Mouse (Mus musculus) lung, adult 18-20 months (tissue): ENCODE results near the gene Carmil1.
A peak's percentile ranks its signal among the peaks of the same experiment; 100 is the strongest.

Experiments
- DNase-seq, 2 experiments: peaks; one replicate each; pipeline ENCODE4 v3.0.0; 2022; ENCODE audit warnings: mixed read lengths in 2 of 2

Carmil1 gene

DNA sequence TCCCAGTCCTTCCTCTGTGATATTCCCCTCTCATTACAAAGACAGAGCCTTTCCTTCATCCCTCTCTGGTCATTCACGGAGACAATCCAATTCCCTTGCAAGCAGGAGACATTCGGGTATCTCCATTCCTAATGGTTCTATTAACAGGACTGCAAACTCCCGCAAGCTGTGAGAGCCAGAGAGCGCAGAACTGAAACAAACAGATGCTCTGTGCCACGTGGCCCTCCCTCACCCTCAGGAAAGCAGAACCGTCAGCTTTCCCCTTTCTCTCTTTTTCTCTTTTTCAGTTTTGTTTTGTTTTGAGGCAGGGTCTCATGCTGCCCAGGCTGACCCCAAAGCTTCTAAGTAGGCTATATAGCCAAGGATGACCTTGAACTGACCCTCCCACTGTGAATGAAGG is 74.5 kb downstream of the Carmil1 start:
- no peak for DNase-seq

DNA sequence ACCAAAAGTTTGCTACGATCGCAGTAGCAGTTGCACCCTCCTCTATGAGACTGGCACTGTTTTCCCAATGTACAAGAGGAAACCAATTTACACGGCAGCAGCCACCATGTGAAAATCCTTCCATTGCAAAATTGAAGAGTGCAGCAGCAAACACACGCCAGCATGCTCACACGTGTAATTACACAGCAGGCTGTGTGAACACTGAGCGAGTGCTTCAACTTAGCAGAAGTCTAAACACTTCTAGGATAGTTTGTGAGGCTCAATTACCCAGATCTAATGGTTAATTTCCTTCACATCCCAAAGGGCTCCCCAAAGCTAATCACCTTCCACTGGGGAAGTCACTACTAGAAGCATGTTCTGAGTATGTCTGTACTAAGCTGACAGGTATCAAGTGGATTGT is 78.3 kb downstream of the Carmil1 start:
- DNase-seq: no peak

DNA sequence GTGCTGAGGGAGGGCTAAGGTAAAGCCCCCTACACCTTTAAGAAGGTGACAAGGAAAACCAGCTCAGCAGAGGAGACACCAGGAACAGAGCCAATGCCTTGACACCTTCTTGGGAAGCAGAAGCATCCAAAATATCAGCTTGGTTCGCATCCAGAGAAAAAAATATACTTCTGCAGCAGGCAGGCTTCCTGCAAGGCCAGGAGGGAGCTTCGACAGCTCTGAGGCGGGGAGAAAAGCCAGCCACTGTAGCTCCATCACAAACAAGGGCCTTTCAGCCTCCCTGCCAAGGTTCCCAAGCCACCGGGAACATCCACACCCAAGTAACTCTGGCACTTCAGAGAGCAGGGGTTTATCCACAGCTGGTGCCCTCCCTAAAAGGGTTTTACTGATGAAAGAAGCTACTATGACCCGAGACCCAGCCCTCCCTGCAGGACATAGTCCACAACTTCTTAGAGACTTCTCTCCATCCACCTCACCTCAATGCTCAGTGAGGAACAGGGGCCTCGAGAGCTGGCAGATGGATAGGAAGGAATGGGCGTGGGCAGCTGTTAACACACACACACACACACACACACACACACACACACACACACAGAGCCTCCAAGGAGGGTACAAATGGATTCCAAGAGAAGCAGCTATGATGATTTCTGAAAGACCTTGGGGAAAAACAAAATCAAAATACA is 80.6 kb downstream of the Carmil1 start:
- DNase-seq: peak in 1 of 2 experiments; percentile 26

DNA sequence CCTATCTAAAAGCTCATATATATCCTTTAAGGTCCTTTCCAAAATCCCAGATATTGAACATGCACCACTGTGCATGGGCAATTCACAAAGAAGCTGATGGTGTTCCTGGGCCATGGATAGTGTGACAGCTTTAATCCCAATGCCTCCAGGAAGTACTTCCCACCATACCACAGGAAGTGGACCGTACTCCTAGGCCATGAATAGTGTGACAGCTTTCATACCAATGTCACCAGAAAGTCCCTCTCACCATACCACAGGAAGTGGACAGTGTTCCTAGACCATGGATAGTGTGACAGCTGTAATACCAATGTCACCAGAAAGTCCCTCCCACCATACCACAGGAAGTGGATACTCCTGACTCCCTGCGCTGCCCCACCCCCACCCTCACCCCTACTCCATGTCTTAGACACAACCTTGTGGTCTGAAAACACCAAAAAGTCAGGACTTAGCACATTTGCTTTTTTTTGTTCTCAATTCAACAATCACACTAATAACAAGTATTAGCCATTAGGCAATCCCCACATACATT is 82.1 kb downstream of the Carmil1 start:
- DNase-seq: no peak

DNA sequence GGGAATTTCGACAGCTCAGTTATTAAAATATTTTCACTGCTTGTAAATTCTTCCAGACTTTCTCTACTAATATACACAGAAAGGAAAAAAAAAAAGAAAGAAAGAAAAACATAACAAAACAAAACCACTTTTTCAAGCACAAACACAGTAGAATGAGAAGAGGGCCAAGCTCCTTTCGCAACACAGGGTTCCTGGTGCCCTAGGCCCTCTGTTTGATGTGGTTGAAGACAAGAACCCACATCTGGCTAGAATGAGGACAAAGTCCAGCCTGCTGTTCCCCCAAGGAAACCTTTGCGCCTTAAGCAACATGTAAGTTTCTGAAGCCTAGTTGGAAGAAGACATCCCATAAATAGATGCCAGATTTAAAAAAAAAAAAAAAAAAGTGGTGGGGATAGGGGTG is 85.2 kb downstream of the Carmil1 start:
- peak; percentile 30 to 40 for DNase-seq

DNA sequence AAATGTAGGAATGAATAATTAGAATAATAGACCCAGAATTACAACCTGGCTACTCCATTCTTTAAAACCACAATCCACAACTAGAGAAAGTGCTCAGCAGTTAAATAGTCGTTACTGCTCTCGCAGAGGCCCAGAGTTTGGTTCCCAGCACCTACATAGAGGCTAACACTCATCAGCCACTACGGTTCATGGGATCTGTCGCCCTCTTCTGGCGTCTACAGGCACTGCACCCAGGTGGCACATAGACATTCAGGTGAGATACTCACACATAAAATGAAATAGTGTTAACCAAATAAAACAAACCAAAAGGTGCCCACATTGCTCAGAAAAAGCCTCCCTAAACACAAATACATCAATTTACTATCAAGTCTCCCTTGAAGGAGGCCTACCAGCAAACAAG is 86.6 kb downstream of the Carmil1 start:
- DNase-seq: no peak

DNA sequence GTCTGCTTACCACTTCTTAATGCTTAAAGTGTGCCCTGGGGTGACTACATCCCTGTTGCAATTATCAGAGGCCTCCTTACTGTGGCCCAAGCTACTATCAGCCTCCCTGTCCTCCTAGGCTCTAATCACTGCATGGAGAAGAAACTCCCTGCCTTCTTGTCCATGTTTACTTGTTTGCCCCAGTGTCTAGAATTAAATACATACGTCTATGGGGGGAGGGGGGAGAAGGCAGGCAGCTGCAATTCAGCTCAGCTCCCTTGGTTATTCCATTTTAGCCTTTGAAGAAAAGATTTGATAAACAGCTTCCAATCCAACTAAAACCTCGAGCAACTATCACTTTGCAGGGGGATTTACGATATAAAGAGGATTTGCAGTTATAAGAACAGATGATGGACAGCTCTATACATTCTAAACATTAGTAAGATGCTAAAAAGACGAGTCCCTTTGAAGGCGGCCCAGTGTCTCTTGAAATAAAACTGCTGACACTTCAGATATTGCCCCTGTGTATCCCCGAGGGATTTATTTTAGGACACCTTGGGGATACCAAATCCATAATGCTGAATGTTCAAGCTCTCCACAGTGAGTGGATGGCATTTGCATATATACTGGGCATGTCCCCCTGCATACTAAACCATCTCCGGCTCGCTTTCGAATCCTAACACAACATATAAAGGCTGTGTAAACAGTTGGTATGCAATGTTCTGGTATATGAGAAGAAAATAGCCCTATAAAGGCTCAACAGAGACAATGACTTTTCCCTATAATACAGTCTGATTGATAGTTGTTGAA is 89.5 kb downstream of the Carmil1 start:
- no peak for DNase-seq

DNA sequence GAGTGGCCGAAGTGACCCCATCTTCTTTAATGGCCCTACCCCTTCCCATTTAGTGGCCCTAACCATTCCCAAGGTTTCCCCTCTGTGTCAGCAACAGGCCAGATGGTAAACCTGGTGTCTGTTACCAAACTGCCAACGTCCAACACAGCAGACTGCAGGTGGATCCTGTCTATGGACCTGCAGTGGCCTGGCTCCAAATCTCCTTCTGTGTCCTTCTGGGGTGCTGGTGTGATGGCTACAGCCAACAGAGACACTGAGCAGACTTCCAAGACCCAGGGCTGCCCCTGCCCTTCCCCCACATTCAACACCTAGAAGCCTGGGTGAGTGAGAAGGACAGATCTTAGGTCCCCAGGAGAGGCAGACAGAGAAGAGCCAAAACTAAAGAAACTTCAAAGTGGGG is 93.6 kb downstream of the Carmil1 start:
- no peak for DNase-seq

DNA sequence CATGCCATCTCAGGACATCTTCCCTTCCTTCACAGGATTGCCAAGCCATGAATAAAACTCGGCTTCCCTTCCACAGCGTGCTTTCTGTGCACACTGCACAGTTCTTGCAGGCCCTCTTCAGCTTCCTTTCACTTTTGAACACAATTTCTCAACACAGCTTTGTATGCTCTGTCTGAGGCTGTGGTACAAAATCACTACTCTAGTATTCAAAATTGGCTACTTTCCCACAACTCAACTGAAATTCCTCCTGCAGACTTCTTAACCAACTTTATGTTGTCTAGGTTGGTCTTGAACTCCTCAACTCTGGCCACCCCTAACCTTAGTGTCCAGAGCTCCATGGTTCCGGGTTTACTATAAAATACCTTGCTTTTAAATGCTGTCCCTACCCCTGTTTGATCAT is 95.0 kb downstream of the Carmil1 start:
- no peak for DNase-seq

DNA sequence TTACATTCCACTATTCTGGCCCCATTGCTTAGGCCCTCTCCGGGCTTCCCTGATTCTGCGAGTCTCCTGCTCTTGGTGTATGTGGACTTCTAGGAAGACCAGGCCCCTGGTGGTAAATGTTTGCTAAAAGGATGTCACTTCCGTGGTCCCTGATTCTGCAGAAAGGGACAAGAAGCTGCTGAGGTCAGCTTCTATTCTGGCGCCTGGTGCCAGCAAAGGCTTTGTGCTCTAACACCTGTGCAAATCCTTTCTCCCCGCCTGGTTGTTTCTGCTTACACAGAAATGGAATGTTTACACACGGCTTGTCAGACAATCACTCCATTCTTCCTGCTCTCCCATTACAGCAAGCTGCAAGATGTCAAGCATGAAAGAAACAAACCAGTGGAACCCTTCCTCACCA is 97.7 kb downstream of the Carmil1 start:
- peak; percentile 26 to 55 for DNase-seq

DNA sequence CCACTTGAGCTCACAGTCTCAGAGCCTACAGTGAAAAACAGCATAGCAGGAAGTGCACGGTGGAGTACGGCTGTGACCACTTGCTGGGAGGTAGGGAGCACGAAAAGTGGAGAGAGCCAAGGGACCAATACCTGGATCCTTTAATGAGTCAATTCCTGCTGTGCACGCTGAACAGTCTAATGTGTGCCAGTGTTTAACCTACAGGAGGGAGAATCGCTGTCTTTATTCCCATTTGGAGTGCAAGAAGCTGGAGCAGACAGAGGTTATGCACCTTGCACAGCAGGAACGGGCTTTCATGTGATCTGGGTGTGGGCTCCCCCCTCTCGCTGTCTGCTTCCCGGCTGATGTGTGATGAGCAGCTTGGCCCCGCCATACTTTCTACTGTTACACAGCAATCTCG is 101.1 kb downstream of the Carmil1 start:
- DNase-seq: no peak

DNA sequence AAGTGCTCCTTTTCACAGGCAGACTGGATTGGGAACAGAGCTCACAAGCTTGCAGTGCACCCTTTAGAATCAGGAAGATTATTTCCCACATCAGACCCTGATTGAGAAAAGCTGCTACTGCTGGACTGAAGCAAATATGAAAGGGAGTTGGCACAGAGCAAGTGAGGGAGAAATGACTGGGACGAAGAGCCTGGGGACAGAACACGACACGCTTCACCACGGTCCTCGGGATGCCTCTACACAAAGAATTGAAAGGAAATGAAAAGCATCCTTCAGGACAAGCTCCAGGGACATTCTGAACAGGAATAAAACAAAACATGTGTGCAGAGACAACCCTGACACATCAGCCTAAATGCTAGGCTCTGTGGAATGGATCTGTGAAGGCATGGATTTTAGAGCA is 103.0 kb downstream of the Carmil1 start:
- no peak for DNase-seq

DNA sequence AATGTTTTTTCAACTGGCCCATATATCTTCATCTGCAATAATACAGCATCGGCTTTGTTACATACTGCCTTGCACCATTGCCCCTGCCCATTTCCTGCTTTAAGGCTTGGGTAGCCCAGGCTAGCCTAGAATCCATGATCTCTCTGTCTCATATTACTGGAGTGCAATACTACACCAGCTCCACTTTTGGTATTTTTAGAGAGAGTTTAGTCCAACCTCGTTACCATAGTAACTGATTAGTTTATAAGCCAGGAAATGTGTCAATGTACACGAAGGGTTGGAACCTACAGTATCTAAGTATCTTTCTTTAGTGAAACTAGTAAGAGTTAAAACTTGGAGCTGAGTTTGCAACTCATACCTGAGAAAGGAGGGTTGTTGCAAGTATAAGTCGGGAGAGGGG is 103.8 kb downstream of the Carmil1 start:
- DNase-seq: no peak

DNA sequence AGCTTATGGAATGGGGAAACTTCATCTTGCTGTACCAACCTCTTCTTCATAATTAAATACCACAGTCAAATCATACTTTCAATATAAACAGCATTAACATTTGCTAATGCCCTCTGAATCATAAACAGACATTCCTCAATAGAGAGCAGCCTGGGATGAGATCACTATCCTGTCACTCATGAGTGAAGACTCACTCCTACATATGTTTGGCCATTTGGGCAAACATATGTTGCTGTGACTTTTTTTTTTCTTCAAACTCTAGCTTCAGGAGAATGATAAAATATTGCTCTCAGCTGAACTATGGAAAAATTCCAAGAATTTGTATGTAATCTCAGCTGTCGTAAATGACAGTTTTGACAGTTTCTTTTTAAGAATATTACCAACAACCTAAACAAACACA is 110.9 kb downstream of the Carmil1 start:
- no peak for DNase-seq

DNA sequence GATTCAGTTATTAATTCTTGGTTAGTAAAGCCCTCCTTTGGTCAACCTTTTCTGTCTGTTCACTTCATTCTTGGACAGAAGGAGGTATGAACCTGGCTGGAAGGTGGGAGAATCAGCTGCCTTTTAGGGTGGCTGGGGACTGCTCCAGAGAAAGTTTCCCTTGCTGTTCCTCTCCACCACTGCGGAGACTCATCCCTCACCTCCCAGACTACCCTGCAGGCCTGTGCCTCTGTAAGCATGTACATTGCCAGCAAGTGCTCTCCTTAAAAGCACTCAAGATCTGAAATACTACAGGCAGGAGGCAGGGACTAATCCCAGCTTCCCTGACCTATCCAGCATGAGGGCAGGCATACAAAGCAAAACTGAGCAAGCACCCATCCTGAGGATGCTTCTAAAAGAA is 117.2 kb downstream of the Carmil1 start:
- peak in 1 of 2 experiments; percentile 41 for DNase-seq

DNA sequence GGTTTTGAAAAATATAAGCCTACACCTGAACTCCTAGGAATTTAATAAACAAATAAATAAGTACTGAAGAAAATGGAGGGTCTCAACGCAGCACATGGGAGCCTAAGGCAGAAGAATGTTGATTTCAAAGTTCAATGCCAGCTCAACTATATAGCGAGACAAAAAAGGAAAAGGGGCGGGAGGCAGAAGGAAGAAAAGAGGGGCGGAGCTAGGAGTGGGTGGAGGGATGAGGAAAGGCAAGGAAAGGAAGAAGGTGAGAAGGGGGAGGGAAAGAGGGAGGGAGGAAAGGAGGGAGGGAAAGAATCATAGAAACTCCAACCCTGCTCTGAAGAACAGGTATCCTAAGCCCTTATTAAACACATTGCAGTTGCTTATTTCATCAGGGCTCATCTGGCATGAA is 119.5 kb downstream of the Carmil1 start:
- DNase-seq: no peak

DNA sequence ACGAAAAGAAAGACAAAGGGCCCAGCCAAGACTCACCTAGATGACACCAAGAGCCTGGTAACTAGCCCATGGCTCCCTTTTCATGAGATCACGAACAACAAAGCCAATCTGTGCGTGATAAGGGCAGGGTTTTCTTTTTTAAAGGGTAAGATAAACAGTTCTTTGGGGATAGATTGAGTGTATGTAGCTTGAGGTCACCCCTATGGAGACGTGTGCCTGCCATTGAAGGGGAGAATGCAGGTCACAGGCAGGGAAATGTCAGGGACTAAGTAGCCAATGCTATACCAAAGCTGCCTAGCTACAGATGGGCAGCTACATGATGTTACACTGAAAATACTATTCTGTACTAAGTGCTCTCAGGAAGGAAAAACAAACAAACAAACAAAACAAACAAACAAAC is 120.6 kb downstream of the Carmil1 start:
- no peak for DNase-seq

DNA sequence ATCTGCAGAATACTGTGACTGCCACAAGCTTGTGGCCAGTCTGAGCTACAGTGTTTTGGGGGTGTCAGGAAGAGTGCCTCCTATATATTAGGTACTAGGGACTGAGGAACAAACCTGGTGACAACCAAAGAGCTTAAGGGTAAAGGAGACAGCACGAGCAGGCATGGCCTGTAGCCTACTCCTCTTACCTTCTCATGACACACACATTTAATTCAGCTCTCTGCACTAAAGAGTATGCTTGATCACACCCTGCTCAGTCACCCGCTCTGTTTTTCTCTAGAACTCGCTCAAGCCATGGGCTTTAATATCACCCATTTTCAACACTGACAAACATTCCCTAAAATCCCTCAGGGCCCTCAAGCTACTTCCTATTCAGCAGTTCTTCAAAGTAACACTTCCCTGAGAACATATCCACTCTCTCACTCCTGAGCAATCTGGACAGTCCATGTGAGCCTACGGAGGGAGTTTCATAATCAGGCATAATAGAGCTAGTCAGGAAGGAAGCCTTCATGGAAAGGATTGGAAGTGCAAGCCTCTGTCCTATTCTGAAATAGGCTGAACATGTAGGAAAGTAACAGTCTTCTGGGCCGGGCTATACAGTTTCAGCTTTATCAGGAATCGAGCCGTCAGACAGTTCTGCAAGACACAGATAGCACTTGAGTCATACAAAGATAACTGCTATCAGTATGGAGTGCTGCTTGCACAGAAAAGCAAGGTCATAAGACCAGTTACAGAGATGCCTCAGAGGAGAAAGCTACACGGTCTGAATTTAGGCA is 121.2 kb downstream of the Carmil1 start:
- no peak for DNase-seq

DNA sequence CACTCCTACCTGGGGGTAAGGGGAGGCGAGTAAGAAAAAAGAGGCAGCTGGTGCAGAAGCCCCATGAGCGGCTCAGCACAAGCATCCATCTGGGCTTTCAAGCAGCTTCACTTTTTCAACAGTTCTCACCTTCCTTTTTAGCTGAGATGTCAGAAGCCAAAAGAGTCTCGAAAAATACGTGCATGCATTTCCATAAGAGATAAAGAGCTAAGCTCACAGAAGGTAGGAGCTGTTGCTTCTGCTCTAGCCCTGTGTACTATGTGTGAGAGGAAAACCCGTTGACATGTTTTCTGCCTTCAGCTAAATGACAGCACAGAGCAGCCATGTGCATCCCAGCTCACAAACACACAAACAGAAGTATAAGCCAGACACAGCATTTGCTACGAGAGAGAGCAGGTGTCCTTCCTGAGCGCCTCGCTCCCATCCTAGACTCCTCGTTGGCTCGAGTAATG is 123.0 kb downstream of the Carmil1 start:
- no peak for DNase-seq

DNA sequence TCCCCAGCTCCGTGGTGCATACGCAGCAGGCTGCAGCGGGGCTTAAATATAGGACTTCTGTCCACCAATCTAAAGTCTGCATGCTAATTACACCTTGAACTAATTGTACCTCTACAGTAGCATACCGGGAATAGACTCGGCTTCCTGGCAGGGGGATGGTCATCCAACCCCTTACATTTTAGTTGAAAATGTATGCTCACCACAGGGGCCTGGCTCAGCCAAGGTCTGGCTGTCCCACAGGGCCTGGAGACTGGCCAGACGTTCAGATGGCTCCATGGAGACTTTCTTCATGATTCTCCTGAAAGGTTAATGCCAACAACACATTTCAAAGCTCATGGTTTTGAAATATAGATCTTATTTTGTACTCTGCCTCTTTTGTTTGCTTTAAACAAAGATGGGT is 125.4 kb downstream of the Carmil1 start:
- DNase-seq: no peak

DNA sequence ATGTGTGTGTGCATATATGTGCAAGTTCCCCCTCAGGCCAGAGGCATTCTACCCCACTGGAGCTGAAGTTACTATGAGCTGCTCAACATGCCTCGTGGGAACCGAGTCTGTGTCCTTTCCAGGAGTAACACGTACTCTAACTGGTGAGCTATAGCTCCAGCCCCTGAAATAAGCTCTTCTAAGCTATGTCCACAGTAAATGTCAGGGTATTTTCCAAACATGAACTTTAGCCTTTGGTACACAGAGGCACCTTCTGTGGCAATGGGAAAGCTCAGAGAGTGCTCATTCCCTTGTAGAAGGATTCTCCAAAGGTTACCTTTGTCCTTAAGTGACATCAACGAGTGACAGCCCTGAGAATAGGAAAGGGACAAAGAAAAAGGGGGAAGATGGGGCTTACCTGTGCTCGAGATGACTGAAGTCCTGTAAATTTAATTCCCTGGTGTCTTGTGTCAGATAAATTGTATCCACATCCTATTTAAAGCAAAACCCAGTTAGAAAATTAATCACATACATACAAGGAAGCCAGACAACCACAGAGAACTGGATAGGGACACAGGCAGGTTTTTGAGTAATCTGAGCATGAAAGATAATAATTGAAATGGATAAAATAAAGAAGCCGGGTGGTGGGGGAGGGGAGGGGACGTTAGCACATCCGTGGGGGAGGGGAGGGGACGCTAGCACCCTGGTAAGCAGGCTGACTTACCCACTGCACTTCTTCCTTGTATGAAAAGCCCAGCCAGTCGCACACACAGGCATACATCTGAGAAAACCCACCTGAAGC is 126.1 kb downstream of the Carmil1 start:
- DNase-seq: no peak

DNA sequence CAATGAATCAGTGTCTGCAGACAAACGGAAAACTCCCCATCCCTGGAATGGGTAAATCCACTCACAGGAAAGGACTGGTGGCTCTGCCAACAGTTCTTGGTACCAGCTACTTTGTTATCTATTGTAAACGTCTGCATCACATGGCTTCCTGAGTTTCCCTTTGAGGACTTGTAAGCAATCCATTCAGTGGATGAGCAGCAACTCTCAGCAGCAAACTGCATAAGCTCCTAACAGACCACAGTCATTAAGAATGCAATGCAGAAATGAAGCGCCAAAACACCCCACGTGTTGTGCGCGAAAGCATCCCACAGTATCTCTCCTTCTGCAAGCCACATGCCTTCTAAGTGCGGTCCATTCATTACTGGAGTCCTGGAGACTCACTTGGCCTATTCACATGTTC is 128.0 kb downstream of the Carmil1 start:
- DNase-seq: peak in 1 of 2 experiments; percentile 33

DNA sequence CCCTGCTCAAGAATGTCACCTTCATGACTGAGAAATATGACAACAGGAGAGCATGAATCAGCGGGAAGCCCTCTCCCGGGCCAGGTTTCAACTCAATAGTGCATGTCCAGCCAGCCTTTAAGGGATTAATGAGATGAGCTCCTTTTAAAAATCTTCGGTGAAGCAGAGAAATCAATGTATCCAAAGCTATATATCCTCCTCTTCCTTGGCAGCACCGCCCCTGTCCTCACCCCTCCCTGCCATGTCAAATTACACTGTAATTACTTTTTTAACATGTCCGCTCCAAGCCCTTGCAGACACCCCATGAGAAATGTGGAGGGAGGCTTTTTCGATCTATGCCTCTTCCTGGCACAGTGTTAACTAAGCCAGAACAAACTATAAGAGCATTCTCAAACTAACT is 129.3 kb downstream of the Carmil1 start:
- DNase-seq: no peak
